Mouse (Mus musculus) adrenal gland (tissue): Measurements from ENCODE around the gene Fblim1.

Source experiments
- intact Hi-C: fragments of 180-260 bp; cut with DNase I; formaldehyde crosslinking; loops from one replicate; pipeline ENCODE4 v1.15.1; 2025

Gene Fblim1

GRCm38 (mm10) chr4:141601148-141601862 lies 4.6 kb downstream of the Fblim1 start:
- intact Hi-C loops: no loop called here

GRCm38 (mm10) chr4:141600364-141600763 lies 5.5 kb downstream of the Fblim1 start:
- intact Hi-C loops: no loop called here

- intact Hi-C loops: no loop called here
Observed at GRCm38 (mm10) chr4:141599251-141600141, 6.4 kb downstream of the Fblim1 start.

DNA sequence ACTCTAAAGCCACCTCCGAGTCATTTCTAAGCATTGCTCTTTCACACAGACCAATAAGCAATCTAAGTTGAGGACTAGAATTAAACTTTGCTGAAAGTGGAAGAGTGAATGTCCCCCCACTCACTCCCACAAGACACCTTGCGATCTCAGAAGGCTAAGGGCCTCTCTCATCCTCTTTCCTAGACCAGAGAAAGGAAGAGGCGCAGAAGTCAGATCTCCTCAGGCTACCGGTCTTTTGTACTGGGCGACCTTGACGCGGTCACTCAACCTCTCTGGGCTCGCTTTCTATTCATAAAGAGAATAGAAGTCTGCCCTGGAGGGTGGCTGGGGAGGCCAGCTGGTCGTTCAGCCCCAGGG lies 7.0 kb downstream of the Fblim1 start:
- intact Hi-C loops: no loop called here

- intact Hi-C loops: no loop called here
Observed at GRCm38 (mm10) chr4:141598199-141598893, 7.5 kb downstream of the Fblim1 start.

DNA sequence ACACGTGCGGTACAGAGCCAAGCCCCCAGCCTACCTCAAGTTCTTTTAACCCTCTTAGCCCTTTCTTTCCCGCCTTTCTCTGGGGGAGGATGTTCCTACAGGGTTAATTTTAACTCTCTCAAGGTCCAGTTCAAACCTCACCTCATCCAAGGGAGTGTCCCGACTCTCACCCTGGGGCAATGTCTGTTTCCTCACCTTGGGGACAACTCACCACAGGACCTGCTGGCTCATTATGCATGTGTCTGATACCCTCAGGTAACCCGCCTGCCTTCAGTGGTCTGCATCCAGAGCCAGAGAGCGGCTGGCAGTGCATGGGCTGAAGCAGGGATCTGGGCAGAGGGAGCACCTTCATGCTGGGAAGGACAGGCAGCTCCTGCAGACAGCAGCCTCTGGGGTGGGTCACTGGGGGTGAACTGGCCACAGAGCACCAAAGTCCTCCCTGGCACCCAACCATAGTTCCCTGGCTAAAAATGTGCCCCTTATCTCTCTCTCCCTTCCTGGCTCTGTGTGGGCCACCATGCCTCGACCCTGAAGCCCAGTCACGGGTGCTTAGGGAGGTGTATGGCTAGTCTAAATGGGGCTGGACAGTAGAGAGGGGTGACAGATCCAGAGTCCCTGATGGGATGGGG lies 9.1 kb downstream of the Fblim1 start:
- intact Hi-C loops: no loop called here

- intact Hi-C loops: no loop called here
Observed at GRCm38 (mm10) chr4:141595605-141596268, 10.2 kb downstream of the Fblim1 start.

DNA sequence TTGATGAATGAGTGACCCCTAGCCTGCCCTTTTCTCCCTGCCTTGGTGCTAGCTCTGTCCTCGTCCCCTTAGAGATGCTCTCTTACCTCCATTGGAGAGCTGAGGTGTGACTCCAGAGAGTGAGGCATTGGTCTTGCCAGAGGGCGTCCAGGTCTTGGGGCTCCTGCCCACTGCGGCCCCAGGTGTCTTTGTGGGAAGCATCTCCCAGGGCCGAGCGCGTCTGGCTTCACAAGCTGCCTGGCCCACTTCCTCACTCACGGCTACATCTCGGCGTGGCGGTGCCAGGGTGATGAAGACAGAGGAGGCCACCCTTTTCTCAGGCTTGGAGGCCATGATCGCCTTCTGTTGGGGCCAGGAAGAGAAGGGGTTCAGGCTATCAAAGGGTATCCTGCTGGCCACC lies 10.8 kb downstream of the Fblim1 start:
- intact Hi-C loops: no loop called here

DNA sequence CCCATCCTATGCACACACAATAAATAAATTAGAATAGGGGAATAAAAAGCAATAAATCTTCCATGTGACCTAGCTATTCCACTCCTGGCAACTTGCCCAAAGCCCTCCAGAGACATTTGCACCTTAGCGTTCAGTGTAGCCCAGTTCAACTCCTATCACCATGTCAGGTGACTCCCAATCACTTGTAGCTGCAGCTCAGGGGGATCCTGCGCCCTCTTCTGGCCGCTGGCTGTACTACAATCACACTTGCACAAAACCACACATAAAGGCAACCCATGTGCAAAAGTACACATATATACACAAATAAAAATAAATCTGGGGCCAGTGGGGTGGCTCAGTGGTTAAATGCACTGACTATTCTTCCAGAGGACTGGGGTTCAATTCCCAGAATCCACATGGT lies 14.3 kb downstream of the Fblim1 start:
- intact Hi-C loops: no loop called here

DNA sequence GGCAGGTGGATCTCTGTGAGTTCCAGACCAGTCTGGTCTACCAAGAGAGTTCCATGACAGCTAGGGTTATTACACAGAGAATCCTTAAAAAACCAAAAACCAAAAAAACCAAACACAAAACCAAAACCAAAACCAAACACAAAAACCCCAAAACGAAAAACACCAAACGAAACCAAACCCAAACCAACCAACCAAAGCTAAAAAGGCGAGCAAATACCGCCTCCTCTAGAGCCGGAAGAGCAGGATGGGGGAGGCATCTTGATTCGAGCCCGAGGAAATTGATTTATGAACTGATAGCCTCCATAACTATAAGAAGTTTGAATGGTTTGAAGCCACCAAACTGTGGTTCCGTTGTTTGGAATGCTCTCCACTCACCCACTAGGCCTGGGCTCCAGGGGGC lies 22.0 kb downstream of the Fblim1 start:
- intact Hi-C loops: no loop called here

- intact Hi-C loops: no loop called here
Observed at GRCm38 (mm10) chr4:141581051-141581450, 24.8 kb downstream of the Fblim1 start.

DNA sequence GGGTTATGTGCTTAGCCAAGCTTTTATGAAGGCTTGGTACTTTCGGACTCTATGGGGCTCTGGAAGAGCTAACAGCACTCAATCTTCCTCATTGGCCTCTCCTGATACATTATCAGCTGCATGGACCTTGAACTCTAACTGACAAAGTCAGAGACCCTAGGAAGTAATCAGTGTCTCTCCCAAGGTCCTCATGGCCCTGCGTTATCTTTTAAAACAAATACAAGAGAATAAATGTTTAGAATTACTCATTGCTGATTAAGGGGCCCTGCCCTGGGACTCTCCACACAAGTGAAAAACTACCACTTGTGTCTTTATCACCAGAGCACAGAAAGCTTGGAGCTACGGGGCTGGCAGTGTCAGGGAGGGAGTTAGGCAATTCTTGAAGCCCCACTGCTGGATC lies 27.1 kb downstream of the Fblim1 start:
- intact Hi-C loops: no loop called here

- intact Hi-C loops: loop anchor here (2.0 kb wide), 1 partner anchor 170 kb away; no protein-coding TSS in a partner anchor
Observed at GRCm38 (mm10) chr4:141576877-141577276, 29.0 kb downstream of the Fblim1 start.

GRCm38 (mm10) chr4:141576404-141576803 lies 29.5 kb downstream of the Fblim1 start:
- intact Hi-C loops: loop anchor here (2.0 kb wide), 1 partner anchor 170 kb away; no protein-coding TSS in a partner anchor

DNA sequence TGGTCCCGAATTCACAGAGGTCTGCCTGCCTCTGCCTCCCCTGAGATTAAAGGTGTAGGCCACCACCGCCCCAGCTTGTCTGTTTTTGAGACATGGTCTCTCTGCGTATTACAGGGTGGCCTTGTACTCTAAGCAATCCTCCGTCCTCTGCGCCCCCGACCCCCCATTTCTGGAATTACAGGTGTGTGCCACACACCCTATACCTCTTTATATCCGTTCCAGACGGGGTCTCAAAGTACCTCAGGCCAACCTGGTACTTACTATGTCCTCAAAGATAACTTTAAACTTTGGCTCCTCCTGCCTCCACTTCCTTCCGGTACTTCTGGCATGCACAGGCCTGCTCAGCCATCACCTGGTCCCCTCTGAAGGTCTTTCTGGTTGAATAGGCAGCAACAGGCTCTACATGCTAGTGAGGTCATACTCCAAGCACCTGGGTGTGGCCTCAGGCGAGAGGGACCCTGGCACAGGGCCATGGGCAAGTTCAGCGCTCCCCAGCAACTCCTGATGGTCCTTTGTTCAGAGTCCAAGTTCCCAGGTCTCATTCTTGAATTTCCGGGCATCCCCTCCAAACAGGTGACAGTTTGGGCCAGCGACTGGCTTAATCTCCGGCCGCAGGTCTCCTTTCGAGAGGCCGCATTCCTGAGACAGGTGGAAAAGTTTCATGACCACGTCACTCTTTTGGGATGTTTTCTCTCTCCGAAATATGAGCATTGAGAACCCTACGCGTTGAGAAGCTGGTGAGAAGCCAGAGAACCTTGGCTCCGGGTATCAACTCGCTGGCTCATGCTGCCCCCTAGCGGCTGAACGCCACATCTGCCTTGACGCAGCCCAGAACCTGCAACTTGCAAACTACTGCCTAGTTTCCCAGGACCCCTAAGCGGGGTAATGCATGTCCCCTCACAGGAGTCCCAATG lies 30.9 kb downstream of the Fblim1 start:
- intact Hi-C loops: loop anchor here (1.0 to 5.0 kb wide), 2 partner anchors 43 to 144 kb away; no protein-coding TSS in a partner anchor

DNA sequence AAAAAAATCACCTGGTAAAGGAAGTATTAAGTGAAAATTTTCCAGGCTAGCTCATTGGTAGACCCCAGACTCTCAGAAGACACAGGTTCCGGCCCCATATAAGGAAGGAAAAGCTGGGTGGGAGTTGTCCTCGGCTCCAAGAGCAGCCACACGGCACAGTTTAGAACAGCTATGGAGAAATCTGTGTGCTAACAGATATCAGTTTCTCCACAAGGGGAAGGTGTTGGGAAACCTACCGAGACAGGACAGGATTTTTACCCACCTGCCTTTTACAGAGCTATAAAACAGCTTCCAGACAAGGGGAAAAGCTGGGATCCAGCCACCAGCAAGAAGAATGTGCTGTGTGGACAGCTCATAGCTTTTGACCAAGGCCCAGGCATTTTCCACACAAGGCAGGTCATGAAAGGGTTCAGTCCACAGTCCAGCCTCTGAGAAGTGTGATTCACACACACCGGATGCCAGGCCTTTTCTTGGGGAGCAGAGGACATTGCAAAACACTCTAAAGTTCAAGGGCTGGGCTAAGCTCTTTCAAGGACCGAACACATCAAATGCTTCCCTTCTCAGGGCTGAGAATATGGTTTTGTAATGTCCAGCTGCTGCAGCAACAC lies 32.4 kb downstream of the Fblim1 start:
- intact Hi-C loops: loop anchor here (5.0 kb wide), 1 partner anchor 41 kb away; no protein-coding TSS in a partner anchor

- intact Hi-C loops: loop anchor here (5.0 kb wide), 1 partner anchor 41 kb away; no protein-coding TSS in a partner anchor
Observed at GRCm38 (mm10) chr4:141572668-141573358, 33.1 kb downstream of the Fblim1 start.

DNA sequence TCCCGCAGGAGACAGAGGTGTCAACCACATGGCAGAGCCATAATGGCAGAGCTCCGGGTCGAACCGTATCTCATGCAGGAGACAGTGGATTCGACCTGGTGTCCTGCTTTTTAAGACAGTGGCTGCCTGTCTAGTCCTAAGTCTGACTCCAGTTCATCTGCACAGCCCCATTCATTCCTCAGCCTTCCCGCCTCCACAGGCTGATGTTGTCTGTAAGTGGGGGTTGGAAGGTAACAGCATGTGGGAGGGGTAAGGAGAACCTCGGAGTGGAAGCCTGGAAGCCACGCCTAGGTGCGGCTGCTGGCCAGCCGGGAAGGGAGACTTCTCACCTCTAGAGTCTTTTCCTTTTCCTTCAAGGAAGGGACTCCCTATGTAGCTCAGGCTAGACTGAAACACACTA lies 34.0 kb downstream of the Fblim1 start:
- intact Hi-C loops: loop anchor here (5.0 kb wide), 1 partner anchor 40 kb away; no protein-coding TSS in a partner anchor
